ENCODE assay signal across 8 mouse cellular contexts in the genomic region with DNA sequence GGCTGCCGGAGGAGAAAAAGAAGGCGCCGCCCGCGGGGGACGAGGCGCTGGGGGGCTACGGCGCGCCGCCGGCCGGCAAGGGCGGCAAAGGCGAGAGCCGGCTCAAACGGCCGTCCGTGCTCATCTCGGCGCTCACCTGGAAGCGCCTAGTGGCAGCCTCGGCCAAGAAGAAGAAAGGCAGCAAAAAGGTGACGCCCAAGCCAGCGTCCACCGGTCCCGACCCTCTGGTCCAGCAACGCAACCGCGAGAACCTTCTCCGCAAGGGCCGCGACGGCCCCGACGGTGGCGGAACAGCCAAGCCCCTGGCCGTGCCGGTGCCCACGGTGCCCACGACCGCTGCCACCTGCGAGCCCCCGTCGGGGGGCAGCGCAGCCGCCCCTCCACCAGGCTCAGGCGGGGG. TPM values are rescaled to one million over a fixed set of nuclear protein-coding genes. Genes with fewer than 3 reads are reported as not detected.
DNase-seq lines count a peak whose midpoint lies in the region; ATAC-seq lines count a peak whose summit lies in the region.

No protein-coding gene starts in this region.

- WGBS in hindbrain, embryonic 12.5 days: 0% methylated on average over 43 of the region's 48 CpGs
- under 1% methylated on average over 45 of the region's 48 CpGs for WGBS in midbrain, embryonic 15.5 days

- H3K4me3 ChIP-seq in megakaryocyte, embryonic 14.5 days (replicated peaks): peak overlapping the region; percentile 59
- H3K4me3 ChIP-seq in hindbrain, embryonic 12.5 days: peak overlapping the region; percentile 90
- peak overlapping the region; percentile 73 for H3K4me3 ChIP-seq in midbrain, embryonic 15.5 days

- peak overlapping the region; percentile 92 for H3K27ac ChIP-seq in hindbrain, embryonic 12.5 days
- H3K27ac ChIP-seq in midbrain, embryonic 15.5 days: peak overlapping the region; percentile 87

- H3K4me2 ChIP-seq in hindbrain, embryonic 12.5 days (replicated peaks): peak overlapping the region; percentile 86
- peak overlapping the region; percentile 92 for H3K4me2 ChIP-seq in midbrain, embryonic 15.5 days

- H3K4me1 ChIP-seq in megakaryocyte, embryonic 14.5 days: peaks cover 29% of the 10 kb centered on the region
- H3K4me1 ChIP-seq in hindbrain, embryonic 12.5 days: peaks cover 74% of the 10 kb centered on the region
- H3K4me1 ChIP-seq in midbrain, embryonic 15.5 days: peaks cover 67% of the 10 kb centered on the region

- peak overlapping the region; percentile 96 for H3K9ac ChIP-seq in hindbrain, embryonic 12.5 days
- H3K9ac ChIP-seq in midbrain, embryonic 15.5 days: peak overlapping the region; percentile 91

- H3K9me3 ChIP-seq in megakaryocyte, embryonic 14.5 days: 0 out of 2 replicates have a peak, but pooled peaks cover 9% of the 10 kb centered on the region
- no peaks in the 10 kb centered on the region for H3K9me3 ChIP-seq in hindbrain, embryonic 12.5 days (replicated peaks)
- H3K9me3 ChIP-seq in midbrain, embryonic 15.5 days: no peaks in the 10 kb centered on the region

- H3K36me3 ChIP-seq in megakaryocyte, embryonic 14.5 days (replicated peaks; ENCODE audit: low read length): no peaks in the 10 kb centered on the region
- H3K36me3 ChIP-seq in hindbrain, embryonic 12.5 days: no peaks in the 10 kb centered on the region
- no peaks in the 10 kb centered on the region for H3K36me3 ChIP-seq in midbrain, embryonic 15.5 days (replicated peaks)

- no peak for ATAC-seq in megakaryocyte, adult 5-6 weeks (ENCODE audit: poor library complexity, severe bottlenecking)
- 0 out of 2 replicates have a peak, but pooled peaks have one; percentile 5 for ATAC-seq in hindbrain, embryonic 12.5 days (ENCODE audit: low FRiP score)
- peak; percentile 3; the same call in 1 of the 2 replicates for ATAC-seq in midbrain, embryonic 15.5 days (replicated peaks)

- peaks cover 99% of the 10 kb centered on the region for H3K27me3 ChIP-seq in megakaryocyte, embryonic 14.5 days (replicated peaks)
- H3K27me3 ChIP-seq in hindbrain, embryonic 12.5 days: peaks cover 69% of the 10 kb centered on the region
- no peaks in the 10 kb centered on the region for H3K27me3 ChIP-seq in midbrain, embryonic 15.5 days (replicated peaks)

- peak; percentile 16 for DNase-seq in adrenal gland, postnatal 14 days
- no peak for DNase-seq in adrenal gland, postnatal 25 days
- no peak for DNase-seq in frontal cortex, postnatal 10 days (ENCODE audit: low spot score in 2 of 2)
- DNase-seq in adrenal gland, adult (ENCODE audit: inconsistent age in 2 of 2, low spot score in 1 of 2): no peak

RNA-seq across cellular contexts. Expression of gene Cdk5r2, which starts 0.4 kb away (rescaled TPM):
- total RNA-seq in adrenal gland, postnatal 14 days (2021): 4.1 and 5.8 TPM in 2 replicates
- 4.3 and 5.1 TPM in 2 replicates for total RNA-seq in adrenal gland, postnatal 25 days (2021)
- polyA plus RNA-seq in megakaryocyte, embryonic 14.5 days (2012; ENCODE audit: insufficient read depth, low replicate concordance): not detected in 2 replicates
- total RNA-seq in megakaryocyte, adult 5-6 weeks (2015): not detected in 2 replicates
- total RNA-seq in megakaryocyte, adult 5-6 weeks (2017): not detected in 2 replicates
- polyA plus RNA-seq in hindbrain, embryonic 12.5 days (2016; fragmentation: Nextera tagmentation; extraction: Ambion mirVana): 6.9 and 7.5 TPM in 2 replicates
- polyA plus RNA-seq in midbrain, embryonic 15.5 days (2015; fragmentation: Nextera tagmentation; extraction: Ambion mirVana): 9.1 and 9.7 TPM in 2 replicates

RNA-seq across cellular contexts. Expression of gene Fev, which starts 30.1 kb away (rescaled TPM):
- 1.0 and 1.8 TPM in 2 replicates for total RNA-seq in adrenal gland, postnatal 14 days (2021)
- total RNA-seq in adrenal gland, postnatal 25 days (2021): 1.7 and 1.8 TPM in 2 replicates
- polyA plus RNA-seq in megakaryocyte, embryonic 14.5 days (2012; ENCODE audit: insufficient read depth, low replicate concordance): not detected in 2 replicates
- total RNA-seq in megakaryocyte, adult 5-6 weeks (2015): not detected in 2 replicates
- total RNA-seq in megakaryocyte, adult 5-6 weeks (2017): not detected in 2 replicates
- polyA plus RNA-seq in hindbrain, embryonic 12.5 days (2016; fragmentation: Nextera tagmentation; extraction: Ambion mirVana): 7.0 and 7.6 TPM in 2 replicates
- polyA plus RNA-seq in midbrain, embryonic 15.5 days (2015; fragmentation: Nextera tagmentation; extraction: Ambion mirVana): 1.8 TPM in 2 replicates

RNA-seq across cellular contexts. Expression of gene Cryba2, which starts 37.8 kb away (rescaled TPM):
- 0.44 and 1.2 TPM in 2 replicates for total RNA-seq in adrenal gland, postnatal 14 days (2021)
- total RNA-seq in adrenal gland, postnatal 25 days (2021): 2.2 TPM in 1 of 2 replicates, not detected in the other
- polyA plus RNA-seq in megakaryocyte, embryonic 14.5 days (2012; ENCODE audit: insufficient read depth, low replicate concordance): not detected in 2 replicates
- total RNA-seq in megakaryocyte, adult 5-6 weeks (2015): not detected in 2 replicates
- total RNA-seq in megakaryocyte, adult 5-6 weeks (2017): not detected in 2 replicates
- 1.6 and 2.8 TPM in 2 replicates for polyA plus RNA-seq in hindbrain, embryonic 12.5 days (2016; fragmentation: Nextera tagmentation; extraction: Ambion mirVana)
- 0.38 and 0.72 TPM in 2 replicates for polyA plus RNA-seq in midbrain, embryonic 15.5 days (2015; fragmentation: Nextera tagmentation; extraction: Ambion mirVana)
